Mouse (Mus musculus): ENCODE measurements around the gene Duxf3.
"Not testable (repeated sequence)": the region's sequence is repeated elsewhere in the genome, so short reads cannot be mapped to it uniquely, and the experiment has no call there.

The Duxf3 gene

DNA sequence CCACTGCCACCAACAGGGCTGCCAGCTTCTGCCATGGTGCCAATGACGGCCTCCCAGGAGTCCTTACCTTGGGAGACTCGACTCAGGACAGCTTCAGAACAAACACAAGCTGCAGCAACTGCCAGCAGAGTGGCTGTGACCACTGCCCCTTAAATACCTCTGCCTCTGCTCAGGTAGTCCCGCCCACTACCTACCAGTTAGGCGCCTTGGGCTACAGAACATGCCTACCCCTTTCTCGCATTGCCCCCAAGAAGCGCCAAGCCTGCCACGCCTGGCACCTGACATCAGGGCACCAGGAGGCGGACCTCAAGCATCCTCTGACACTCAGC lies at the start of gene Duxf3:
Gene Duxf3, minus strand, starts transcription at position 35 of the 329 bp plus-strand sequence.
- not testable (repeated sequence) for DNase-seq (ENCODE audit: low read depth, low spot score)

DNA sequence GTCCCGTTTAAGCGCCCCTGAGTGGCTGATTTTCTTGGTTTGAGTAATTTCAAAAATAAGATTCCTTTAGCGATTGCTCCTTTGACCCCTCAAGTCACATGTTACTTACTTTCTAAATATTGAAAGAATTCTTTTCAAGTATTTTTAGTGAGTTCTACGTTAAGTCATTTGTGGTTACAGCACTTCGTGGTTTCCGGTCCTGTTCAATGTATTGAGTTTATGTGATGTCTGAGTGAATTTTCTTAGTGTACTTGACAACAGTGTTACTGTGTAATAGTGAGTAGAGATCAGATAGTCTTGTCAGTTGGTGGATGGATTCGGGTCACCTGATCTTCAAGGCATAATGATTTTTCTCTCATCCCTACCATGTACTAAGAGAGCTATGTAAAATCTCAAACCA lies 49.8 kb upstream of the Duxf3 start:
- no peak for DNase-seq (ENCODE audit: low read depth, low spot score)

DNA sequence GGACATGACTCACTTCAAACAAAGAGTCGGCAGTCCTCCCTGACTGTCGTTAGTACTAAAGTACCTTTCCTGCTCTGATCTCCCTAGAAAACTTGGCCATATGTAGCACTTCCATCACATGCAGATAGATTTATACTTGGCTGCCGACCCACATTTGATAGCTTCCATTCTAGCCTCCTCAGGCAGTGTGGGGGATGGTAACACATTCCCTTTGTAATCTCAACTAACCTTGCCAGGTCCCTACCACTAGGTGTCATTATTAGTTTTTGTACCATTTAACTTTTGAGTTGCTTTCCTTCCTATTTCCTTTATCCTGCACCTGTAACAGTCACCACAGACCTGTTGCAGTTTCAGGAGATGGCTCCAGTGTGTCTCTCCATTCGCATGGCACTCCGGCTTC lies 26.0 kb upstream of the Duxf3 start:
- peak; percentile 60 for DNase-seq (ENCODE audit: low read depth, low spot score)

DNA sequence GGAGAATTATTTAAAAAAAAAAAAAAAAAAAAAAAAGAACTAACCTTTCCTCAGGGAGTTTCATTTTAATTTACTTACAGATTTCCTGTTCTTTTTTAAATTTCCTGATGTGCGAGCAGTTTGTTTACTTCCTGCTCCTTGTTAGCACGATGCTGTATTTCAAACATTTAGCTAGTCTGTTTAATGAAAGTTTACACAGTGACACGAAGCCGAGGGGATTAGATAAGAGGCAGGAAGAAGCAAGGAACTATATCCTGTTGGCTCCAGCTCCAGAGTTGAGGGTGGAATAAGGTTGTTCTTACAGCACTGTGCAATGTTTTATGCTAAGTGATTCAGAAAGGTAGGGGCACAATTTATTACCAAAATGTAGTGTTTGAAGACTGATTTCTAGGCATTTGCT lies 23.5 kb upstream of the Duxf3 start:
- no peak for DNase-seq (ENCODE audit: low read depth, low spot score)

DNA sequence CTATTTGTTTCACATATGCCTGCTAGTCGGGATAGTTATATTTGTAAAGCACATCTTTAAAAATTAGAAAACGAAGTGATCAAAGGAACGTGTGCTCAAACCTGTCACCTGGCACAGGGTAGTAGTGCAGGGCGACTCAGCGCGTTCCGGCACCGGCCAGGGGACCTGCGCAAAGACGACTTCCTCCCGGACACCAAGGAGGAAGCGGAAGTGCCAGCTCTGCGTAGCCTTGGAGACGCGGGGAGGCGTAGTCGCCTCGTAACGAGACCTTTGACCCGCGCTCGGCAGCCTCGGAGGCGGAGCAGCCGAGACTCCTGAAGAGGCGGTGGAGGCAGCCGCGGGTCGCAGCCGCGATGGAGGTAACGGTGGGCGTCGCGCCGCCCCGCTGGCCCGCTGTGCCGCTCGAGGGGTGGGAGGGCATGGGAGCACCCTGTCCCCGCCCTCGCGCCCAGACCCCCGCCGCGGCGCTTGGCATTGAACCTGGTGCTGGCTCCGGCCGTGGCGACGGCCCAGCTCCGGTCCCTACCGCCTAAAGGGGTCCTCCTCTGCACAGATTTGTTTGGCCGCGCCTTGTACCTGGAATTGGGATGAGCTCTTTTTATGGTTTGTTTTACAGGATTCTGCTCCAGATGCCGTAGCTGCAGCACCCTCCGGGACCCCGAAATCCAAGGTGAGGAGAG lies 22.9 kb upstream of the Duxf3 start, which contains the start of gene Gcc2:
Gene Gcc2, plus strand, starts transcription at position 285 of the 680 bp plus-strand sequence.
- peak; percentile 98 for DNase-seq (ENCODE audit: low read depth, low spot score)

DNA sequence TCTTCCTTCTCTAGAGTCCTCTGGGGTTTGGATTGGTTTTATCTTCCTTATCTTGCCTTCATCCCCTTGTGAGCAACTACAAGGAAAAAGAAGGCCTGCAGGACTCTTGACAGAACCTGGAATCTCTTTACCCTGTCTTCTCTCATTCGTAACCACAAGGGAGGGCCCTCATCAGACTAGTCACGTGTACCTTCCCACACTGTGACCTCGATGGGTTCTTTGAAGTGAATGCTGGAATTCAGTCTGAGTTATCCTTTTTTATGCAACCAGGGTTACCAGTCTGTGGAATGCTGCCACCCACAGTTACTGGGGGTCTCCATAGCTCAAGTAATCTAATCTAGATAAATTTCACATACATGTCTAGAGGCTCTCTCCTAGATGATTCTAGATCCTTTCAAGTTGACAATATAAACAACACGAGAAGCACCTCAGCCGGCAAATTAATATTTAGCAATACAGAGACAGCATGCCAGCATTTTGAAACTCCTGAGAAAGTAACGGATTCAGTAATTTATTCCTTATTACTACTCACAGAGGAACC lies 22.2 kb upstream of the Duxf3 start:
- peak; percentile 25 for DNase-seq (ENCODE audit: low read depth, low spot score)

DNA sequence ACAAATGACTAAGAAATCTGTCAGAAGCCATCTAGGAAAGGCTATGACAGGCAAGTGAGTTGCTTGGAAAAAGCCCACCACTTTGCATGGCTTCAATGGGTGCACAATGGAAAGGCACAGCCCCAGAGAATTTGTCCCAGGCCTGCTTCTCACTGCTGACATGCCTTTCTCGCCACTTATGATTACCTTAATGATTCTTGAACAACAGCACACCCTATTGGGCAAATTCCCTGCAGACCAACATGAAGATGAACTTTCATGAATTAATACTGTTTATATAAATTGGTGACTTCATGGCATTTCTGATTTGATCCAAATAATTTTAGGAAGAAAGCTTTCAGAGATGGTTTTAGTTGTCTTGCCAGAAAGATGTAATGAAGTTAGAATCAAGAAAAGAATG lies 17.1 kb upstream of the Duxf3 start:
- peak; percentile 14 for DNase-seq (ENCODE audit: low read depth, low spot score)

DNA sequence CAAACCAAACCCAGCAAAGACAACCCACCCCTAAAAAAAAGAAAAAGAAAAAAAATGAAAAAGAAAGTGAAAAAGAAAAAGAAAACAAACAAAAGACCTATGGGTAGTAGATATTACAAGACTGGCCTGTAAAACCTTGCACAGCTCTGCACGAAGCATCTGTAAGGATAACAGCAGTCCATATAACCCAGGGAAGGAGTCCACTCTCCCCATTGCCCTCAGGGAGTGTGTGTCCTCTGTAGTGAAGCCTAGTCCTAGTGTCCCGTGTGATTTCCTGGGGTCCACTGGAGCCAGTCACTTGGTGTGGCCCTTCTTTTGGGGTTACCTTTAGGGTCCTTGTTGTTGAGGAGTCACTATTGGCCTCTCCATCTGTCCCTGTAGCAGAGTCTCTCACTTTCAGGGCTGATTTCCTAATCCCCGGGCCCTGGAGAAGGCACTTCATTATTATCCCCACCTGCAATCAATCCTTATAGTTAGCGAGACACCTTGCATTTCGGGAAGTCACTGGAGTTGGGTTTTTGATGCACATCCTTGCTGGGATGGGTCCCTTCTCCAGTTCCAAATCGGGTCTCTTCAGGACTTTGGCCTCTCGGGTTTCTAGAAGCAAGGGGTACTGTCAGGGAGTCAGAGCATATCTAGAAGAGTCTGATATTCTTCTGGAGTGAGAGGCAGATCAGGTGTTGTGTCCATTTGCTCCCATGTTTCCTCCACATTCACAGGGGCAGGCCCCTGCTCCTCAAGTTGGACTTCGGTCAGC lies 6.7 kb upstream of the Duxf3 start:
- peak; percentile 38 for DNase-seq (ENCODE audit: low read depth, low spot score)

DNA sequence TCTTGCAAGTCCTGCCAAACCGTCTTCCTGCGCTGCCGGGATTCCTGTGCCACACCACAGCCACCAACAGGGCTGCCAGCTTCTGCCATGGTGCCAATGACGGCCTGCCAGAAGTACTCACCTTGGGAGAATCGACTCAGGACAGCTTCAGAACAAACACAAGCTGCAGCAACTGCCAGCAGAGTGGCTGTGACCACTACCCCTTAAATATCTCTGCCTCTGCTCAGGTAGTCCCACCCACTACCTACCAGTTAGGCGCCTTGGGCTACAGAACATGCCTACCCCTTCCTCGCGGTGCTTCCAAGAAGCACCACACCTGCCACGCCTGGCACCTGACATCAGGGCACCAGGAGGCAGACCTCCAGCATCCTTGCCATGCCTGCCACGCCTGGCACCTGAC lies 4.1 kb upstream of the Duxf3 start, which contains the start of gene Gm4981:
Gene Gm4981, minus strand, starts transcription at position 89 of the 400 bp plus-strand sequence.
- peak; percentile 27 for DNase-seq (ENCODE audit: low read depth, low spot score)

DNA sequence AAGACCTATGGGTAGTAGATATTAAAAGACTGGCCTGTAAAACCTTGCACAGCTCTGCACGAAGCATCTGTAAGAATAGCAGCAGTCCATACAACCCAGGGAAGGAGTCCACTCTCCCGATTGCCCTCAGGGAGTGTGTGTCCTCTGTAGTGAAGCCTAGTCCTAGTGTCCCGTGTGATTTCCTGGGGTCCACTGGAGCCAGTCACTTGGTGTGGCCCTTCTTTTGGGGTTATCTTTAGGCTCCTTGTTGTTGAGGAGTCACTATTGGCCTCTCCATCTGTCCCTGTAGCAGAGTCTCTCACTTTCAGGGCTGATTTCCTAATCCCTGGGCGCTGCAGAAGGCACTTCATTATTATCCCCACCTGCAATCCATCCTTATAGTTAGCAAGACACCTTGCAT lies 2.5 kb upstream of the Duxf3 start:
- not testable (repeated sequence) for DNase-seq (ENCODE audit: low read depth, low spot score)

DNA sequence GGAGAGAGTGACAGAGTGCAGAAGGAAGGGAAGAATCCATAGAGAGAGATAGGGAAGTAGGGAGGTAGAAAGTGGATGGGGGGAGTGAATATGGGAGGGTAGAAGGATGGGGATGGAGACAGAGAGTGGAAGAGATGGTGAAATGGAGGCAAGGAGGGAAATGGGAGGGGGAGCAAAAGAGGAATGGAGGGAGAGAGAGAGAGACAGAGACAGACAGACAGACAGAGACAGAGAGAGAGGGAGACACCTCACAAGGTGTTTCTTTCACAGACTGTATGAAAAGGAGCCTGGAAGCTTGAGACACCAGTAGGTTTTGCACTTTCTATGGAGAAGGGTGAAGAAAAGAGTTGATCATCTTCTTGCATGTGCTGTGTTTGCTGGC lies 1.3 kb upstream of the Duxf3 start:
- not testable (repeated sequence) for DNase-seq (ENCODE audit: low read depth, low spot score)

DNA sequence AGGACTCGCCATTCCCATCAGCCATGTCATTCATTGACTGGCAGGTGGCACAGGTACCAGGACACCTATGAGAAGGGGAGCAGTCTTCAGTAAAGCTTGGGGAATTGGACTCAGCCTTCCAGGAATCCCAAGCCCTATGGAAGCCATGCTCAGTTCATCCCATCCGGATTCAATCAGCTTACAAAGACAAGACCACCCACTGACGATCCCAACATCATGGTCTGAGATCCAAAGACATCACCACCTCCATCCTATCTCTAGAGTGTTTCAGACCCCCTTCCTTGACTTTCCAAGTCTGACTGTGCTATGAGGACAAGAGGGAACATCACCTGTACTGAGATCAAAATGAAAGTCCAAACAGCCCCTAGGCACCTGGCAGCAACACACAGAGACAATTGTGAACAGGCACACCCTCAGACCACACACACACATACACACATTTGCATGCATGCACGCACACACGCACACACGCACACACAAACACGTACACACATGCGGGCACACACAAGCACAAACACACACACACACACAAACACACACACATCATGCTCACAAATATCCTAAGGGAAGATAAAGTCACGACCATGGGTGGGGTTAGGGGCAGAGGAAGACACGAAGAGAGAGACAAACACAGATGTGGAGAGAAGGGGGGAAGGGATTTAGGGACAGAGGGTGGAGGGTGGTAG lies 722 bp upstream of the Duxf3 start:
- not testable (repeated sequence) for DNase-seq (ENCODE audit: low read depth, low spot score)

DNA sequence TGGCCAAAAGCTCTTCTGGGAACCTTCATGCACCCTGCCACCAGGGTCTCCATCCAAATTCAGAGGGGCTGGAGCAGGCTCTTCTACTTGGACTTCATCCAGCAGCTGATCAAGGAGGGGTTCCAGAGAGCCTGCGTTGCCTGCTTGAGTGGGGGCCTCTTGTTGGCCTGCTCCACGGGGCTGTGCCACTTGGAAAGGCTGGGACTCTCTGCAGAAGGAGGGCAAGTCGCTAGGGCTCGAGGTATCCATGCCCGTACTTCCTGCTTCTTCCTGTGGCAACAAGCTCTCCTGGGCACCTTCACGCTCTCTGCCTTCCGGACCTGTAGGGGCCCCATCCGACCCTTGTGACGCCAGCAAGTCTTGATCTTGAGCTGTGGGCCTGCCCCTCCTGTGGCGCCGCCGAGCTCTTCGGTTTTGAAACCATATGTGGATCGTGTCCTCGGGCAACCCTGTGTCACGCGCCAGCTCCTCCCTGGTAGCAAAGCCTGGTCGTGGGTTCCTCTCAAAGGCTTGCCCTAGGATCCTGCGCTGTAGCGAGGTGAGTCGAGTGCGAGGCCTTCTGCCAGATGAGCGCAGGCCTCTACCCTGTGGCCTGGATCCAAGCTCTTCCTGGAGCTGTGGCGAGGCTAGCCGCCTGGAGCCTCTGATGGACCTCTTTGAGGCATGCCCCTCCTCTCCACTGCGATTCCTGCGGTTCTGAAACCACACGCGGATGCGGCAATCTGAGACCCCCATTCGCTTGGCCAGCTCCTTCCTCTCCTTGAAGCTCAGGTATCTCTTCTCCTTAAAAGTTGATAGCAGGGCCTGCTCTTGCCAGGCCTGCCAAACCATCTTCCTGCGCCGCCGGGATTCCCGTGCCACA lies 465 bp downstream of the Duxf3 start:
- DNase-seq (ENCODE audit: low read depth, low spot score) = peak; percentile 85

DNA sequence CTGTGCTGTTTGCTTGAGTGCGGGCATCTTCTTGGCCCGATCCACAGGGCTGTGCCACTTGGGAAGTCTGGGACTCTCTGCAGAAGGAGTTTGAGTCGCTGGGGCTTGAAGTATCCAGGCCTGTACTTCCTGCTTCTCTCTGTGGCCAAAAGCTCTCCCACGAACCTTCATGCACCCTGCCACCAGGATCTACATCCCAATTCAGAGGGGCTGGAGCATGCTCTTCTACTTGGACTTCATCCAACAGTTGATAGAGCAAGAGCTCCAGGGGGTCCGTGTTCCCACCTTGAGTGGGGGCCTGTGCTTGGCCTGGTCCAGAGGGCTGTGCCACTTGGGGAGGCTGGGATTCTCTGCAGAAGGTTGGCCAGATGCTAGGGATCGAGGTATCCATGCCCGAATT lies 1.4 kb downstream of the Duxf3 start:
- DNase-seq (ENCODE audit: low read depth, low spot score) = peak; percentile 23

DNA sequence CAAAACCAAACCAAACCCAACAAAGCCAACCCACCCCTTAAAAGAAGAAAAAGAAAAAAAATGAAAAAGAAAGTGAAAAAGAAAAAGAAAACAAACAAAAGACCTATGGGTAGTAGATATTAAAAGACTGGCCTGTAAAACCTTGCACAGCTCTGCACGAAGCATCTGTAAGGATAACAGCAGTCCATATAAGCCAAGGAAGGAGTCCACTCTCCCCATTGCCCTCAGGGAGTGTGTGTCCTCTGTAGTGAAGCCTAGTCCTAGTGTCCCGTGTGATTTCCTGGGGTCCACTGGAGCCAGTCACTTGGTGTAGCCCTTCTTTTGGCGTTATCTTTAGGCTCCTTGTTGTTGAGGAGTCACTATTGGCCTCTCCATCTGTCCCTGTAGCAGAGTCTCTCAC lies 2.5 kb downstream of the Duxf3 start:
- DNase-seq (ENCODE audit: low read depth, low spot score) = not testable (repeated sequence)

DNA sequence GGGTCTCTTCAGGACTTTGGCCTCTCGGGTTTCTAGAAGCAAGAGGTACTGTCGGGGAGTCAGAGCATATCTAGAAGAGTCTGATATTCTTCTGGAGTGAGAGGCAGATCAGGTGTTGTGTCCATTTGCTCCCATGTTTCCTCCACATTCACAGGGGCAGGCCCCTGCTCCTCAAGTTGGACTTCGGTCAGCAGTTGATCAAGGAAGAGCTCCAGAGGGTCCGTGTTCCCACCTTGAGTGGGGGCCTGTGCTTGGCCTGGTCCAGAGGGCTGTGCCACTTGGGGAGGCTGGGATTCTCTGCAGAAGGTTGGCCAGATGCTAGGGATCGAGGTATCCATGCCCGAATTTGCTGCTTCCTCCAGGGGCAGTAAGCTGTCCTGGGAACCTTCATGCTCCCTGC lies 4.7 kb downstream of the Duxf3 start:
- not testable (repeated sequence) for DNase-seq (ENCODE audit: low read depth, low spot score)

DNA sequence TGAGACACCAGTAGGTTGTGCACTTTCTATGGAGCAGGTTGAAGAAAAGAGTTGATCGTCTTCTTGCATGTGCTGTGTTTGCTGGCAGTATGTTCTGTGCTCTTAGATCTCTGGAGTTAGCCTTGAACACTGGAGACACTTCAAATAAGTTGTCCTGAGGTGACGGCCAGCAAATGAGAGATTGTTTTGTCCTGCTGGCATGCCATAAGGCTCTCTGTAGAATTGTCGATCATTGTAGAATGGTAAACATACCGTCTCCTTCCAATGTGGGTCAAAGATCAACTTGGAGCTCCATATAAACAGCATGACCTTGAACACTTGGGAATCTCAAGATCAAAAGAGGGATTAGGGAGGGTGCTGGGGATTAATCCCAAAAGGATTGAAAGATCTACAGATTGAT lies 6.1 kb downstream of the Duxf3 start:
- peak; percentile 45 for DNase-seq (ENCODE audit: low read depth, low spot score)

DNA sequence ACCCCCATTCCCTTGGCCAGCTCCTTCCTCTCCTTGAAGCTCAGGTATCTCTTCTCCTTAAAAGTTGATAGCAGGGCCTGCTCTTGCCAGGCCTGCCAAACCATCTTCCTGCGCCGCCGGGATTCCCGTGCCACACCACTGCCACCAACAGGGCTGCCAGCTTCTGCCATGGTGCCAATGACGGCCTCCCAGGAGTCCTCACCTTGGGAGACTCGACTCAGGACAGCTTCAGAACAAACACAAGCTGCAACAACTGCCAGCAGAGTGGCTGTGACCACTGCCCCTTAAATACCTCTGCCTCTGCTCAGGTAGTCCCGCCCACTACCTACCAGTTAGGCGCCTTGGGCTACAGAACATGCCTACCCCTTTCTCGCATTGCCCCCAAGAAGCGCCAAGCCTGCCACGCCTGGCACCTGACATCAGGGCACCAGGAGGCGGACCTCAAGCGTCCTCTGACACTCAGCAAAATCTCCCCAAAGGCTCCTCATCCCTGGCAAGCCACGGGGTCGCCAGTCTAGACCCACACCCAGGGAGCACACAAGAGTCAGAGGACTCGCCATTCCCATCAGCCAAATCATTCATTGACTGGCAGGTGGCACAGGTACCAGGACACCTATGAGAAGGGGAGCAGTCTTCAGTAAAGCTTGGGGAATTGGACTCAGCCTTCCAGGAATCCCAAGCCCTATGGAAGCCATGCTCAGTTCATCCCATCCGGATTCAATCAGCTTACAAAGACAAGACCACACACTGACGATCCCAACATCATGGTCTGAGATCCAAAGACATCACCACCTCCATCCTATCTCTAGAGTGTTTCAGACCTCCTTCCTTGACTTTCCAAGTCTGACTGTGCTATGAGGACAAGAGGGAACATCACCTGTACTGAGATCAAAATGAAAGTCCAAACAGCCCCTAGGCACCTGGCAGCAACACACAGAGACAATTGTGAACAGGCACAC lies 7.4 kb downstream of the Duxf3 start, which contains the start of gene AW822073:
Gene AW822073, minus strand, starts transcription at position 104 of the 959 bp plus-strand sequence.
- DNase-seq (ENCODE audit: low read depth, low spot score) = peak; percentile 48

DNA sequence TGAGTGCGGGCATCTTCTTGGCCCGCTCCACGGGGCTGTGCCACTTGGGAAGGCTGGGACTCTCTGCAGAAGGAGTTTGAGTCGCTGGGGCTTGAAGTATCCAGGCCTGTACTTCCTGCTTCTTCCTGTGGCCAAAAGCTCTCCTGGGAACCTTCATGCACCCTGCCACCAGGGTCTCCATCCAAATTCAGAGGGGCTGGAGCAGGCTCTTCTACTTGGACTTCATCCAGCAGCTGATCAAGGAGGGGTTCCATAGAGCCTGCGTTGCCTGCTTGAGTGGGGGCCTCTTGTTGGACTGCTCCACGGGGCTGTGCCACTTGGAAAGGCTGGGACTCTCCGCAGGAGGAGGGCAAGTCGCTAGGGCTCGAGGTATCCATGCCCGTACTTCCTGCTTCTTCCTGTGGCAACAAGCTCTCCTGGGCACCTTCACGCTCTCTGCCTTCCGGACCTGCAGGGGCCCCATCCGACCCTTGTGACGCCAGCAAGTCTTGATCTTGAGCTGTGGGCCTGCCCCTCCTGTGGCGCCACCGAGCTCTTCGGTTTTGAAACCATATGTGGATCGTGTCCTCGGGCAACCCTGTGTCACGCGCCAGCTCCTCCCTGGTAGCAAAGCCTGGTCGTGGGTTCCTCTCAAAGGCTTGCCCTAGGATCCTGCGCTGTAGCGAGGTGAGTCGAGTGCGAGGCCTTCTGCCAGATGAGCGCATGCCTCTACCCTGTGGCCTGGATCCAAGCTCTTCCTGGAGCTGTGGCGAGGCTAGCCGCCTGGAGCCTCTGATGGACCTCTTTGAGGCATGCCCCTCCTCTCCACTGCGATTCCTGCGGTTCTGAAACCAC lies 8.3 kb downstream of the Duxf3 start:
- peak; percentile 78 for DNase-seq (ENCODE audit: low read depth, low spot score)

Measured in ZHBTc4 (cell line).